Mouse (Mus musculus): ENCODE results near the gene Cct2.
A peak's percentile ranks its signal among the peaks of the same experiment; 100 is the strongest.
"Not testable (repeated sequence)": the region's sequence is repeated elsewhere in the genome, so short reads cannot be mapped to it uniquely, and the experiment has no call there.

Cct2 gene

GRCm38 (mm10) chr10:117055668-117056067, 7.9 kb downstream of the Cct2 start:
- DNase-seq (ENCODE audit: low spot score in 2 of 2): no peak

- no peak for DNase-seq (ENCODE audit: low spot score in 2 of 2)
Measured at GRCm38 (mm10) chr10:117049961-117050597, 13.5 kb downstream of the Cct2 start.

GRCm38 (mm10) chr10:117049253-117049652, 14.4 kb downstream of the Cct2 start:
- DNase-seq (ENCODE audit: low spot score in 2 of 2): no peak

GRCm38 (mm10) chr10:117045175-117046056, 18.2 kb downstream of the Cct2 start, which contains the start of gene Lrrc10:
TSS of gene Lrrc10 (plus strand) at chr10:117045341.
- DNase-seq (ENCODE audit: low spot score in 2 of 2): no peak

- DNase-seq (ENCODE audit: low spot score in 2 of 2): not testable (repeated sequence)
Measured at GRCm38 (mm10) chr10:117043497-117044166, 20.0 kb downstream of the Cct2 start.

GRCm38 (mm10) chr10:117042295-117042694, 21.3 kb downstream of the Cct2 start:
- no peak for DNase-seq (ENCODE audit: low spot score in 2 of 2)

- DNase-seq (ENCODE audit: low spot score in 2 of 2): no peak
Measured at GRCm38 (mm10) chr10:117040355-117040754, 23.3 kb downstream of the Cct2 start.

GRCm38 (mm10) chr10:117033785-117034184, 29.8 kb downstream of the Cct2 start:
- peak; percentile 54 to 87 for DNase-seq (ENCODE audit: low spot score in 2 of 2)

GRCm38 (mm10) chr10:117031160-117031559, 32.5 kb downstream of the Cct2 start:
- DNase-seq (ENCODE audit: low spot score in 2 of 2): no peak

- no peak for DNase-seq (ENCODE audit: low spot score in 2 of 2)
Measured at GRCm38 (mm10) chr10:117026176-117026575, 37.4 kb downstream of the Cct2 start.

- not testable (repeated sequence) for DNase-seq (ENCODE audit: low spot score in 2 of 2)
Measured at GRCm38 (mm10) chr10:117025776-117026175, 37.8 kb downstream of the Cct2 start.

- no peak for DNase-seq (ENCODE audit: low spot score in 2 of 2)
Measured at GRCm38 (mm10) chr10:117023693-117024092, 39.9 kb downstream of the Cct2 start.

- DNase-seq (ENCODE audit: low spot score in 2 of 2): no peak
Measured at GRCm38 (mm10) chr10:117021020-117021754, 42.4 kb downstream of the Cct2 start.

- no peak for DNase-seq (ENCODE audit: low spot score in 2 of 2)
Measured at GRCm38 (mm10) chr10:117018281-117018840, 45.3 kb downstream of the Cct2 start.

GRCm38 (mm10) chr10:117014565-117014964, 49.0 kb downstream of the Cct2 start:
- no peak for DNase-seq (ENCODE audit: low spot score in 2 of 2)

GRCm38 (mm10) chr10:117013689-117014390, 49.8 kb downstream of the Cct2 start:
- no peak for DNase-seq (ENCODE audit: low spot score in 2 of 2)

- DNase-seq (ENCODE audit: low spot score in 2 of 2): no peak
Measured at GRCm38 (mm10) chr10:117011047-117011446, 52.6 kb downstream of the Cct2 start.

- DNase-seq (ENCODE audit: low spot score in 2 of 2): no peak
Measured at GRCm38 (mm10) chr10:117009691-117010090, 53.9 kb downstream of the Cct2 start.

GRCm38 (mm10) chr10:117005707-117006464, 57.7 kb downstream of the Cct2 start:
- DNase-seq (ENCODE audit: low spot score in 2 of 2): no peak

- no peak for DNase-seq (ENCODE audit: low spot score in 2 of 2)
Measured at GRCm38 (mm10) chr10:117004695-117005094, 58.9 kb downstream of the Cct2 start.
